Mouse (Mus musculus): ENCODE results near the gene Atp2a3. TPM values are rescaled to one million over a fixed set of nuclear protein-coding genes. Genes with fewer than 3 reads are reported as not detected.

Gene Atp2a3
- polyA plus RNA-seq, 1 experiment from 2014 or later, result 1.7 TPM

GRCm38 (mm10) chr11:73019147-73019795, 58.3 kb downstream of the Atp2a3 start:
- no peaks in the 10 kb centered on the region for H3K9me3 ChIP-seq (replicated peaks; ENCODE audit: control insufficient read depth, low read length, poor library complexity, severe bottlenecking)
- peaks cover 13% of the 10 kb centered on the region; the same call in 1 of the 2 replicates for H3K4me1 ChIP-seq (ENCODE audit: control insufficient read depth, insufficient read depth, low read length)
- under 1% methylated on average over 46 of the region's 46 CpGs for WGBS
- no peaks in the 10 kb centered on the region for H3K36me3 ChIP-seq (ENCODE audit: control insufficient read depth, insufficient read depth, low read length)
- peak overlapping the region; percentile 81 for H3K9ac ChIP-seq (ENCODE audit: low read depth, low read length)
- H3K4me3 ChIP-seq (ENCODE audit: low read depth, low read length), result peak overlapping the region; percentile 78
- H3K4me2 ChIP-seq (ENCODE audit: low read length), result peak overlapping the region; percentile 87
- peak overlapping the region; percentile 74 for H3K27ac ChIP-seq (ENCODE audit: low read length)
- H3K27me3 ChIP-seq (ENCODE audit: control insufficient read depth, insufficient read depth, low read depth, low read length), result no peaks in the 10 kb centered on the region
- ATAC-seq, result peak; percentile 79

DNA sequence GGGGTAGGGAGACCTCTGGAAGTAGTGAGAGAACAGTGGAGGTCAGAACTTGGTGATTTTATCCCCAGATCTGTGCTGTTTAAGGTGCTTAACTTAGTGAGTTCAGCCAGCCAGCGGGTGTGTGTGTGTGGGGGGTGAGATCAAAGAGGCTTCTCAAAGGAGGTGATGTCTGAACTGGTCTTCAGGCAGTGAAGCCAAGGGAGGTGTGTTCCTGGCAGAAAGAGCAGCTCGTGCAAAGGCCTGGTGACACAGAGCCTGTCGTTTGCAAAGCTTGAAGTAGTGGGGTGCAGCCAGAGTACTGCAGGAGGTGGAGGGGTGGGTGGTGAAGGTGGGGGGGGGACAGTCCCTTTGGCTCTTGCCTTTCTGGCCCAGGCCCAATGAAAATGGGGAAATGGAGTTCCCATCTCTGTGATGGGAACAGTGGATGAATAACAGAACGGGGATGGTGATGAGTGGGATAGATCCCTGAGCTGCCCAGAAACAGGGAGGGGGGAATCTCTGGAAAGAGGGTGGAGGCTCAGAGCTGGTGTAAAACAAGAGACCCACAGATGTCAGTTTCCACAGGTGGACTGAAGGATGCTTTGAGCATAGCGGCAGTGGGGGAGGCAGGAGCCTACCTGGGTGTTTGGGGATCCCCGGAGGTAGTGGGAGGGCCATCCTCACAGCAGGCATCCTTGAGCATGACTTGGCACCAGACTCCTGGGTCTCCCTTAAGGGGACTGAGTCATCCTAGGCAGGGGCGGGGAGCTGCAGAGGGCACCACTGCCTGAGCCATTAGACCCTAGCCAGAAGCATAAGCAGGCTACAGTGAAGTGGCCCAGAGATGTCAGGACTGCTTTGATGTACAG, 60.2 kb downstream of the Atp2a3 start:
- peaks cover 6% of the 10 kb centered on the region; the same call in 1 of the 2 replicates for H3K36me3 ChIP-seq (ENCODE audit: control insufficient read depth, insufficient read depth, low read length)
- no peaks in the 10 kb centered on the region for H3K9me3 ChIP-seq (replicated peaks; ENCODE audit: control insufficient read depth, low read length, poor library complexity, severe bottlenecking)
- H3K4me3 ChIP-seq (ENCODE audit: low read depth, low read length), result no peak overlapping the region
- H3K9ac ChIP-seq (ENCODE audit: low read depth, low read length), result 0 out of 2 replicates have a peak overlapping the region, but pooled peaks have one; percentile 15
- H3K27ac ChIP-seq (ENCODE audit: low read length), result no peak overlapping the region
- no peaks in the 10 kb centered on the region for H3K27me3 ChIP-seq (ENCODE audit: control insufficient read depth, insufficient read depth, low read depth, low read length)
- WGBS, result 60% methylated on average over 7 of the region's 7 CpGs
- H3K4me1 ChIP-seq (ENCODE audit: control insufficient read depth, insufficient read depth, low read length), result peaks cover 13% of the 10 kb centered on the region; the same call in 1 of the 2 replicates
- H3K4me2 ChIP-seq (ENCODE audit: low read length), result no peak overlapping the region
- no peak for ATAC-seq

DNA sequence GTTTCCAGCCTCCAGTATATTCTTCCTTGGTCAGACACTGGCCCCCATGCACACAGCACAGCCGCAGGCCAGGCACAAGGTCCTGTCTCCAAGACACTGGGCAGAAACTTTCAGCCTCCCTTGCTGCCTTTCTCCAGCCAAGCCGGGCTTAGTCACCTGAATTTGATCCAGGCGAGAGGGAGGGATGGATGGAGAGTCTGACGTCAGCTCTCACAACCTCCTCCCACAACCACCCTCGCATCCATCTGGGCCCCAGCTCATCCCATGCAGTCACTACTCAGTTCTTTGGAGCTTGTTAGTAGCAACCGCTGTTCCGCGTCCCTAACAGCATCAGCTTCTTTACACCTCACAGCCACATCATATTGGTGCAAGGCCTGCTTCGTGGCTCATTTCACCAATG, 62.1 kb downstream of the Atp2a3 start:
- Histone ChIP-seq H3K4me3 (ENCODE audit: low read depth, low read length) (no peak overlapping the region), H3K4me2 (ENCODE audit: low read length) (no peak overlapping the region), H3K9me3 (replicated peaks; ENCODE audit: control insufficient read depth, low read length, poor library complexity, severe bottlenecking) (no peaks in the 10 kb centered on the region), H3K36me3 (ENCODE audit: control insufficient read depth, insufficient read depth, low read length) (peaks cover 8% of the 10 kb centered on the region), H3K4me1 (ENCODE audit: control insufficient read depth, insufficient read depth, low read length) (peaks cover 12% of the 10 kb centered on the region; the same call in 1 of the 2 replicates), H3K27ac (ENCODE audit: low read length) (no peak overlapping the region), H3K27me3 (ENCODE audit: control insufficient read depth, insufficient read depth, low read depth, low read length) (no peaks in the 10 kb centered on the region), H3K9ac (ENCODE audit: low read depth, low read length) (no peak overlapping the region)
- ATAC-seq, result no peak
- 47% methylated on average over 9 of the region's 9 CpGs for WGBS

DNA sequence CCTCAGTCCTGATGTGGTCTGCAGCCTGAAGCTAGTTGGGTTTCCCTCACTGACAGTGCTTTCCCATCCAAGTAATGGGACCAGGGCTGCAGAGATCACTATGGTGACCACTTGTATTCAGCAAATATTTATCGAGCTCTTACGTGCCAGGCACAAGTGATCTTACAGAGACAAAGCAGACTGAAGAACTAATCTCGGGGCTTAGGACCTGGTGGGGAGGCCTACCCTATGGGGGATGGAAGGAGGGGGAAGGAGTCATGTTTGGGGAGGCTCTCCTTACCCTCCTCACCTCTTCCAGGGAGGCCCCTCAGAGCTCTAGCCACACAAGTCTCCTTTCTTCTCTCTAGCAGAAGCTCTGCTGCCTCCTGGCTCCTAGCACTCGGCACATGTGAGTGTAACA, 62.9 kb downstream of the Atp2a3 start:
- no peaks in the 10 kb centered on the region for H3K27me3 ChIP-seq (ENCODE audit: control insufficient read depth, insufficient read depth, low read depth, low read length)
- ATAC-seq, result no peak
- H3K27ac ChIP-seq (ENCODE audit: low read length), result no peak overlapping the region

DNA sequence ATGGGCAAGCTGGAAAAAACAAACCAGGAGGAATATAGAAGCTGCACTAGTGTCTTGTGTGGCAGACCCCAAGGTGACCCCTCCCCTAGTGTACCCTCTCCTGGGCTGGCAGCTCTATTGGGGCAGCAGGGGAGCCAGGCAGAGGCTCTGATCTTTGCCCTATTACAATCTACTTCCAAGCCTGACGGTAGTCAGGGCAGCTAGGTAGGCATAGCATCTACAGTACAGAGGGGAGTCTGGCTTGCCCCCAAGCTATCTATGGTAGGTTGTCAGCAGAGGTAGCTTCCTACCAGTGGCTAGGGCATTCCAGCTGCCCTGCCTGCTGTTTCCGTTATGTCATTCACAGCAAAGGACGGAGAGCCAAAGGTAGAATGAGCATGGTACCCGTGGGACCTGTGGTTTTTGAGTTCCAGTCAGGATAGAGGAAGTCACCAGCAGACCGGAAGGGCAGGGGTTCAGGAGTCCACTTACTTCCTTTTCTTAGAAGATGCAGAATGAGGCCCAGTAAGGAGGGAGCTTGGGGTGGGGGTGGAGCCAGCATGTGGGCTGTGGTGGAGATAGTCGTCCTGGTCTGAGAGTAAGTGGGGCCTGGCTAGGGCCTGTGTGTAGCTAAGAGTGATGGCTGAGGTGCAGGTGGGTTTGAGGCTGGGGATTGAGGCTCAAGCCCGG, 63.4 kb downstream of the Atp2a3 start:
- no peak overlapping the region for H3K27ac ChIP-seq (ENCODE audit: low read length)
- no peak for ATAC-seq
- no peaks in the 10 kb centered on the region for H3K27me3 ChIP-seq (ENCODE audit: control insufficient read depth, insufficient read depth, low read depth, low read length)
- no peaks in the 10 kb centered on the region for H3K9me3 ChIP-seq (replicated peaks; ENCODE audit: control insufficient read depth, low read length, poor library complexity, severe bottlenecking)
- peak overlapping the region; percentile 25; the same call in 1 of the 2 replicates for H3K9ac ChIP-seq (ENCODE audit: low read depth, low read length)
- no peak overlapping the region for H3K4me2 ChIP-seq (ENCODE audit: low read length)
- peaks cover 8% of the 10 kb centered on the region; the same call in 1 of the 2 replicates for H3K4me1 ChIP-seq (ENCODE audit: control insufficient read depth, insufficient read depth, low read length)
- H3K36me3 ChIP-seq (ENCODE audit: control insufficient read depth, insufficient read depth, low read length), result peaks cover 11% of the 10 kb centered on the region
- H3K4me3 ChIP-seq (ENCODE audit: low read depth, low read length), result no peak overlapping the region
- WGBS, result 61% methylated on average over 7 of the region's 7 CpGs

More for the DNA sequence above, 62.9 kb downstream of the Atp2a3 start:
- H3K4me2 ChIP-seq (ENCODE audit: low read length), result no peak overlapping the region
- H3K36me3 ChIP-seq (ENCODE audit: control insufficient read depth, insufficient read depth, low read length), result peaks cover 11% of the 10 kb centered on the region
- H3K4me3 ChIP-seq (ENCODE audit: low read depth, low read length), result no peak overlapping the region
- peak overlapping the region; percentile 10; the same call in 1 of the 2 replicates for H3K9ac ChIP-seq (ENCODE audit: low read depth, low read length)
- no peaks in the 10 kb centered on the region for H3K9me3 ChIP-seq (replicated peaks; ENCODE audit: control insufficient read depth, low read length, poor library complexity, severe bottlenecking)
- peaks cover 8% of the 10 kb centered on the region; the same call in 1 of the 2 replicates for H3K4me1 ChIP-seq (ENCODE audit: control insufficient read depth, insufficient read depth, low read length)
- 21% methylated on average over 4 of the region's 4 CpGs for WGBS

DNA sequence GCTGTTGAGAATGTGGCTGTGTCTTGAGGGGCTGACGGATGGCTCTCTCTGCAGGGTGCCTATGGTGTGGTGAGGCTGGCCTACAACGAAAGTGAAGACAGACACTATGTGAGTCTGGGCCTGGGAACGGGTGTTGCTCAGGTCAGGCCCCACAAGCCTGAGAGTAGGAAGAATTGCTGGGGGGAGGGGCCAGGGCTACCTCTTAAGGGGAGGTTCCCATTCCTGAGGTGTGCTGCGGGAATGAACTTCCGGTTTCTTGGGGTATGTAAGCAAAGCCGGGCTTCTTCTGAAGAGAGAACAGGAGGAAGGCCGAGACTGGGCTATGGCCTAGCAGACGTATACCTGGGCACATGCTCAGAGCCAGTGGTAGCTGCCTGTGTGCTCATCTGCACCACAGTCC, 66.0 kb downstream of the Atp2a3 start:
- Histone ChIP-seq H3K4me1 (ENCODE audit: control insufficient read depth, insufficient read depth, low read length) (peaks cover 9% of the 10 kb centered on the region; the same call in 1 of the 2 replicates), H3K4me2 (ENCODE audit: low read length) (no peak overlapping the region), H3K9ac (ENCODE audit: low read depth, low read length) (no peak overlapping the region), H3K36me3 (ENCODE audit: control insufficient read depth, insufficient read depth, low read length) (peaks cover 11% of the 10 kb centered on the region), H3K4me3 (ENCODE audit: low read depth, low read length) (no peak overlapping the region), H3K27me3 (ENCODE audit: control insufficient read depth, insufficient read depth, low read depth, low read length) (no peaks in the 10 kb centered on the region), H3K27ac (ENCODE audit: low read length) (no peak overlapping the region), H3K9me3 (replicated peaks; ENCODE audit: control insufficient read depth, low read length, poor library complexity, severe bottlenecking) (no peaks in the 10 kb centered on the region)
- WGBS, result 73% methylated on average over 8 of the region's 8 CpGs
- no peak for ATAC-seq

DNA sequence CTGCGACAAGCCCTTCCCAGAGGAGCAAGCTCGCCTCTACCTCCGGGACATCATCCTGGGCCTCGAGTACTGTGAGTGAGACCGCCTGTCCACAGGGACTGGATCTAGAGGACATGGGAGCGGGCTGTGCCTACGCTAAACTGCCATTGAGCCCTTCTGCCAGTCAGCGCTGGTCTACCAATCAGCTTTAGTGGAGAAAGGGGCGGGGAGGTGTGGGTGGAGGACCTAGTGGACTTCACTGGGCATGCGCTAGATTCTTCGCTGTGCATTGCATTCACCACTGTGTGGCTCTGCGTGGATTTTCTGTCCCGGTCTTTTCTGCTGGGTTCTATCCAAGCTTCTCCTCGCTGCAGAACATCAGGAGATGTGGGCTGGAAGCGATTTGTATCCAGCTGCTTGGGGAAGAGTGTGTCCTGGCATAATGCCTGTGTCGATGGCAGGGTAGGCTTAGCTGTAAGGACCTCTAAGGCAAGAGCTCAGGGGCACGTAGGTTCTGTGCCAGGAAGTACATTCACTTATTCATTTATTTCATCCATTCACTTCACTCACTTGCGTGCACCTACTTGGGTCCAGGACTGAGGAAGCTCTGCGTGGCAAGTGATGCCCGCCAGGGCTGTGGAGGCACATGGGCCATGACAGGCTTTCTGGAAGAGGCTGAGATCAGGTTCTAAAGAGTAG, 70.0 kb downstream of the Atp2a3 start:
- Histone ChIP-seq H3K9me3 (replicated peaks; ENCODE audit: control insufficient read depth, low read length, poor library complexity, severe bottlenecking) (no peaks in the 10 kb centered on the region), H3K4me2 (ENCODE audit: low read length) (peak overlapping the region; percentile 80), H3K36me3 (ENCODE audit: control insufficient read depth, insufficient read depth, low read length) (peaks cover 14% of the 10 kb centered on the region), H3K4me1 (ENCODE audit: control insufficient read depth, insufficient read depth, low read length) (peaks cover 9% of the 10 kb centered on the region; the same call in 1 of the 2 replicates), H3K9ac (ENCODE audit: low read depth, low read length) (peak overlapping the region; percentile 66), H3K27me3 (ENCODE audit: control insufficient read depth, insufficient read depth, low read depth, low read length) (no peaks in the 10 kb centered on the region), H3K4me3 (ENCODE audit: low read depth, low read length) (peak overlapping the region; percentile 34), H3K27ac (ENCODE audit: low read length) (peak overlapping the region; percentile 75)
- WGBS, result 26% methylated on average over 20 of the region's 20 CpGs
- peak; percentile 94 for ATAC-seq

- Histone ChIP-seq H3K36me3 (ENCODE audit: control insufficient read depth, insufficient read depth, low read length) (peaks cover 13% of the 10 kb centered on the region), H3K9ac (ENCODE audit: low read depth, low read length) (peak overlapping the region; percentile 66), H3K4me2 (ENCODE audit: low read length) (peak overlapping the region; percentile 80; the same call in 1 of the 2 replicates), H3K4me1 (ENCODE audit: control insufficient read depth, insufficient read depth, low read length) (peaks cover 9% of the 10 kb centered on the region; the same call in 1 of the 2 replicates), H3K27me3 (ENCODE audit: control insufficient read depth, insufficient read depth, low read depth, low read length) (no peaks in the 10 kb centered on the region), H3K4me3 (ENCODE audit: low read depth, low read length) (no peak overlapping the region), H3K27ac (ENCODE audit: low read length) (peak overlapping the region; percentile 75), H3K9me3 (replicated peaks; ENCODE audit: control insufficient read depth, low read length, poor library complexity, severe bottlenecking) (no peaks in the 10 kb centered on the region)
- ATAC-seq, result no peak
- WGBS, result 44% methylated on average over 5 of the region's 5 CpGs
Observed at GRCm38 (mm10) chr11:73031536-73031935, 70.6 kb downstream of the Atp2a3 start.
